Mouse (Mus musculus) bone marrow, adult 2 months (tissue): Measurements from ENCODE around the gene Kcnq1. TPM values are rescaled to one million over a fixed set of nuclear protein-coding genes. Genes with fewer than 3 reads are reported as not detected.

Experiments
- H3K27ac ChIP-seq: fragments of 200-500 bp; 2 replicates; pipeline ENCODE4 v1.5.1; 2012; ENCODE audit warnings: low read depth, mild to moderate bottlenecking, control low read depth, inconsistent platforms, low read length; ENCODE audit not compliant: control insufficient read depth, poor library complexity, insufficient read depth
- H3K4me1 ChIP-seq: fragments of 200-500 bp; 2 replicates; pipeline ENCODE4 v1.6.1; 2011; ENCODE audit warnings: low read length; ENCODE audit not compliant: control insufficient read depth, insufficient read depth
- H3K4me3 ChIP-seq: fragments of 200-500 bp; replicated peaks from 2 replicates; pipeline ENCODE3; 2011; ENCODE audit warnings: mild to moderate bottlenecking, low read depth, low read length, control low read depth; ENCODE audit not compliant: control insufficient read depth
- CTCF ChIP-seq: fragments of 200-500 bp; IDR thresholded peaks from 2 replicates; pipeline ENCODE4 v1.5.1; 2011; ENCODE audit warnings: low read length, control low read depth; ENCODE audit not compliant: control insufficient read depth, insufficient read depth
- POLR2A ChIP-seq: fragments of 200-500 bp; IDR thresholded peaks from 2 replicates; pipeline ENCODE4 v1.6.1; 2011; ENCODE audit warnings: low read depth, mild to moderate bottlenecking, control low read depth, low read length, borderline replicate concordance; ENCODE audit not compliant: control insufficient read depth
- WGBS: fragments of 180-500 bp; shearing (Covaris S2); methylation state at CpG from one replicate; pipeline ENCODE4 v1.1.7; 2018; 5-methylcytosine and 5-hydroxymethylcytosine counted together
- polyA plus RNA-seq: library from polyadenylated mRNA; stranded (reverse); fragments of >200 nt; gene quantifications from 2 replicates; pipeline ENCODE4 v1.2.4, GENCODE M21; 2011; ENCODE audit warnings: low replicate concordance; ENCODE audit not compliant: missing spikeins, insufficient read depth, insufficient read length

Kcnq1 gene
- polyA plus RNA-seq, 1 experiment = 1.3 TPM

DNA sequence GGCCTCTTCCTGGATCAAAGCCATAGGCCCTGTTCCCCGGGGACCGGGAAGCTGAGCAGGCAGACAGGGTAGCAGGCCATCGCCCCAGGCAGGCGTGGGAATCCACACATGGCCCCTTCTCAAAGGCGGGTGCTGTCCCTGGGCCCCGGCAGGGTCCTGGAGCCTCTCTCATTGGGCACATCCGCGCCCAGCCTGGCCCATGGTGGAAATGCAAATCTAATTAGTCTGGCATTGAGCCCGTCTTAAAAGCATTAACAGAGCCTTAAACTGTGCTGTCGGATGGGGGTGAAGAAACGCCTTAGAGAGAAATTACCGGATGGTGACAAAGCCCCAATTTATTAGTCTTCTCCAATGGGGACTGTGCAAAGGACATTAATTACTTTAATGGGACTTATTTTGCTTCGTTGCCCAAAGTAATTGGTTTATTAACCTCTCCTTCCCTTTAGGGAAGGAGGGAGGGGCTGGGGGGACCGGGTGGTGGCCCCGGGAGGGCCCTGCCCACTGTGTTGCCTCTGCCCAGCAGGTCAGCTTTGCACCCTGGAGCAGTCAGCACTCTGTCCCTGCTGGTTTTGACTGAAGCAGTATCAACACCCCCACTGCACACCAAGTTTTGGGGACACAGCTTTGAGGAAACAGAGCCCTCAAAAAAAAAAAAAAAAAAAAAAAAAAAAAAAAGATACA, 234.6 kb downstream of the Kcnq1 start:
- 81% methylated on average over 15 of the region's 15 CpGs for WGBS
- TF ChIP-seq POLR2A (no peak), CTCF (no peak)
- Histone ChIP-seq H3K4me1 (no peaks in the 10 kb centered on the region), H3K27ac (no peak overlapping the region), H3K4me3 (no peak overlapping the region)

DNA sequence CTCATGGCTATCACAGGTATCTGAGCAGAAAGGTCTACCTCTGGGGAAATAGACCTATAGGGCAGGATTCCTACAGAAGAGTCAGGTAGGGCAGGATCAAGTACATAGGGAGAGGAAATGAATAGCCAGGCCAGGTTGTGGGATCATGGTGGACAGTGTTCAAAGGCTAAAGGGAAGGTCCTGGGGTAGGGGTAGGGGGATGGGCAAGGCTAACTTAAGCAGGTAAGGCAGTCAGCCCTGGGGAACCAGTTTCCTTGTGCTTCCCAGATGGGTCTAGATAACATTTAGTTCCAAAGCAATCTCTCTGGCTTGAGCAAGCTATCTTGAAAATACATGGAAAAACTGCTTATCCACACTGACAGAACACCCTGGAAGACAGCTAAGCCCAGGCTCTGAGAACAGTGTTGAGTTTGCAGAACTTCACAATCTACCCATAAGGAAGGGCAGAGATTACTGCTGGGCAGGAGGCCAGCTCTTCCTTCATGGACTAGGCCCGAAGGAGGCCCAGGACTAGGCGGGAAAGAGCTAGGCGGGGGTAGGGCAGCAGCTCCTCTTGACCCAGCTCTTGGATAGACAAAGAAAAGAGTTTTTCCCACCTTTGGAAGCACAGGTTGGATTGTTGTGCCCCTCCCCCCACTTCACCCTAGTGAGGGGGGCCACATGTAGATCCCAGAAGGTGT, 235.3 kb downstream of the Kcnq1 start:
- WGBS = 75% methylated on average over 3 of the region's 3 CpGs

DNA sequence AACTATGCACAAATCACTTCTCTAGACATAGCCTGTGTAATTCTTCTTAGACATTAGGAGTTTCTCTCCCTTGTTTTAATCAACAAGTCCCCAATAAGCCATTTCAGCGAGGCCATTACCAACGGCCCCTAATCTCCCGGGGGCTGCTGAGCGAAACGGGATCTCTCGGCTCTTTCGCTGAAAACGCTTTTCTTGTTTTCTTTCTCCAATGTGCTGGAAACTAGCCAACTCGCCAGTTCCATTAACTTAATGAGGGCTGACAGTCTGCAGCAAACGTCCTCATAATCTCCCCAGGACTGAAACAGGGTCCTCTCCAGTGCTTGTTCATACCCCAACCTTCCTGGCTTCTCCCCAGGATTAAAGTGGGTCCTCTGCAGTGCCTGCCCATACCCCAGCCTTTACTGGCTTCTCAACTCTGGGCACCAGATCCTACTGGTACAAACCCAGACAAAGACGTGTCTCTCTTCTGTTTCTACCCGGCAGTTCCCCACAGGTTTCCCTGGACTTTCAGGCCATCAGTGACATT, 237.7 kb downstream of the Kcnq1 start:
- TF ChIP-seq POLR2A = no peak
- no peak for TF ChIP-seq CTCF
- 83% methylated on average over 12 of the region's 12 CpGs for WGBS
- Histone ChIP-seq H3K4me3 (no peak overlapping the region), H3K27ac (no peak overlapping the region), H3K4me1 (no peaks in the 10 kb centered on the region)

More for the DNA sequence above, 235.3 kb downstream of the Kcnq1 start:
- TF ChIP-seq POLR2A = no peak
- TF ChIP-seq CTCF = no peak
- Histone ChIP-seq H3K27ac (no peak overlapping the region), H3K4me3 (no peak overlapping the region), H3K4me1 (no peaks in the 10 kb centered on the region)

DNA sequence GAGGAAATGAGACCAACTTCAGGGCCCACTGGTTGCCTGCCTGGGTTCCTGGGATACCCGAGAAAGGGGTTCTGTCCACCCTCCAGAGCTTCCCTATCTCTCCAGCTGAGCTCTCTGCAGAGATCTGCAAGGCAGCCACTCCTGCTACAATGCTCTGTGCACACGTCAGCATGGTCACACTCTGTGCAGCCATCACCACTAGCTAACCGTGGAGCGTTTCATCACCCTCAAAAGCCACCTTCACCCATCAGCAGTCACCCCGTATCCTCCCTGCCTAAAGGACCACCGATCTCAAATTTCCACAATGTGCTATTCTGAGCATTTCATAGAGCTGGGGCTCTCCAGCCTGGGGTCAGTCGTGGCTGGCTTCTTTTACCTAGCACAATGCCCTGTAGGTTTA, 243.1 kb downstream of the Kcnq1 start:
- WGBS = 69% methylated on average over 7 of the region's 7 CpGs
- no peak overlapping the region for H3K4me3 ChIP-seq
- no peak for TF ChIP-seq CTCF
- no peak for TF ChIP-seq POLR2A
- H3K27ac ChIP-seq = no peak overlapping the region
- H3K4me1 ChIP-seq = no peaks in the 10 kb centered on the region

DNA sequence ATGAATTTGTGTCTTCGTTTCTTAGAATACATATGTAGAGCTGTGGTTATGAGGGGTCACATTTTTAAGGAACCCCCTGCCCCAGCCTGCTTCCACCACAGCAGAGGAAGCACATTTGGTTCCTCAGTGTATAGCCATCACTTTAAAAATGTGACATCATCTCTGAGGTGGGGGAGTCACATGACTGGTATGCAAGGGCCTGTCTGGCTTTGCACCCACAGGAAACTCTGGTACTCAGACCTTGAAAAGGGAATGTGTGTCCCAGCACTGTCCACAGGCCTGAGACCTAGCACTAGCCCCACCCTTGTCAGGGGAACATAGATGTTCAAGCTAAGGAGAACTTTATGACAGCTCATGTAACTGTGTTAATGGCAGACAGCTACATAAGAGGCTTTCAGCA, 243.7 kb downstream of the Kcnq1 start:
- Histone ChIP-seq H3K27ac (no peak overlapping the region), H3K4me1 (no peaks in the 10 kb centered on the region), H3K4me3 (no peak overlapping the region)
- TF ChIP-seq CTCF (no peak), POLR2A (no peak)
- WGBS = 27% methylated on average over 1 of the region's 1 CpGs

DNA sequence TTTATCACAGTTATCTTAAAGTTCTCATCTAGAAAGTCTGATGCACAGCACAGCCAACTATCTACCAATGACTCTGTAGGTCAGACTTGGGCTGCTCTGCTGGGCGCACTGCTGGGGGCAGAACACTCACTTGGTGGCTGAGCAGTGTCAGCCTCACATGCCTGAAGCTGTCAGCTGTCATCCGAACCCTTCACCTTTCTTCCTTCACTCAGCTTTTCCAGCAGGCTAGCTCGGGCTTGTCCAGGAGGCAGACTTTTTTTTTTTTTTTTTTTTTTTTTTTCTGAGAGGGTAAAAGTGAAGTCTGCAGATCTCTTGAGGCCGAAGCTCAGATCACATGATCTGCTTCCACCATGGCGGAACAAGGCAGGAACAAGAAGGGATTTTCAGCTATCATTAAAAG, 249.7 kb downstream of the Kcnq1 start:
- no peak overlapping the region for H3K27ac ChIP-seq
- no peak overlapping the region for H3K4me3 ChIP-seq
- no peak for TF ChIP-seq CTCF
- no peak for TF ChIP-seq POLR2A
- no peaks in the 10 kb centered on the region for H3K4me1 ChIP-seq
- 73% methylated on average over 5 of the region's 5 CpGs for WGBS

DNA sequence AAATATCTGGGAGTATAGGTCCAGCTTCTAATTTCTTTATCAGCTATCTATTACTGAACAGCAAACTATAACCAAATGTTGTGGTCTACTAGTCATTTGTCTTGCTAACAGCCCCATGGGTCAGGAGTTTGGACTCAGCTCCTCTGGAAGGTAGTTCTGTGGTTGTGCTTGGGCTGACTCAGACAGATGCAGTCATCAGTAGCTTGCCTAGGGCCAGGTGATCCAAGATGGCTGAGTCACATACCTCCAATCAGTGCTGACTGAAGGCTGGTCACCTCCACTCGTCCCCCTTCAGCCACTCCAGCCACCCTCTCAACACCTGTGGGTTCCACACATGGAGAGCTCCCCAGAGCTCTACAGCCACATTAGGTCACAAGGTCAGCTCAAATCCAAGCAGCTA, 250.9 kb downstream of the Kcnq1 start:
- WGBS = 57% methylated on average over 1 of the region's 1 CpGs

DNA sequence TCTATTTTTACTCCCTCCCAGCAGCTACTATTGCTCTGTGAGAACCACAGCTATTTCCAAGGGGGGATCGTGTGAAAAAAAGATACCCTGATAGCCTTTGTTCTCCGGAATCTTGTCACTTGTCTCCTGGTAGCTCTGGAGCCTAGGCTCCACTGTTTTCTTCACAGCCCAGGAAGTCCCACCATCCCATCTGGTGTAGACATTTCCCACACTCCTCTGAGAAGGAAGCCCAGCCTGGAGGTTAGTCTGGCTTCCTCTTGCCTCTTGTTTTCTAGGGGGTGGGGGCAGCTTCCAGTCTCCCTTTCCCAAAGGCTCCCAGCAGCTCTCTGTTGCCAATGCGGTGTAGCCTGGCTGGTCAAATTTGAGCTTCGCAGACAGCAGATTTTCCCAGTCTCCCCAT, 251.7 kb downstream of the Kcnq1 start:
- TF ChIP-seq POLR2A (no peak), CTCF (no peak)
- H3K4me1 ChIP-seq = no peaks in the 10 kb centered on the region
- WGBS = 82% methylated on average over 4 of the region's 4 CpGs

More for the DNA sequence above, 250.9 kb downstream of the Kcnq1 start:
- H3K4me3 ChIP-seq = no peak overlapping the region
- H3K27ac ChIP-seq = no peak overlapping the region
- no peak for TF ChIP-seq POLR2A
- TF ChIP-seq CTCF = no peak
- H3K4me1 ChIP-seq = no peaks in the 10 kb centered on the region

More for the DNA sequence above, 251.7 kb downstream of the Kcnq1 start:
- no peak overlapping the region for H3K4me3 ChIP-seq
- no peak overlapping the region for H3K27ac ChIP-seq
